Mouse (Mus musculus): ENCODE measurements around the gene Wt1.

Gene Wt1

GRCm38 (mm10) chr2:105126691-105127530 lies 582 bp downstream of the Wt1 start:
- no peak for DNase-seq (ENCODE audit: low spot score)

DNA sequence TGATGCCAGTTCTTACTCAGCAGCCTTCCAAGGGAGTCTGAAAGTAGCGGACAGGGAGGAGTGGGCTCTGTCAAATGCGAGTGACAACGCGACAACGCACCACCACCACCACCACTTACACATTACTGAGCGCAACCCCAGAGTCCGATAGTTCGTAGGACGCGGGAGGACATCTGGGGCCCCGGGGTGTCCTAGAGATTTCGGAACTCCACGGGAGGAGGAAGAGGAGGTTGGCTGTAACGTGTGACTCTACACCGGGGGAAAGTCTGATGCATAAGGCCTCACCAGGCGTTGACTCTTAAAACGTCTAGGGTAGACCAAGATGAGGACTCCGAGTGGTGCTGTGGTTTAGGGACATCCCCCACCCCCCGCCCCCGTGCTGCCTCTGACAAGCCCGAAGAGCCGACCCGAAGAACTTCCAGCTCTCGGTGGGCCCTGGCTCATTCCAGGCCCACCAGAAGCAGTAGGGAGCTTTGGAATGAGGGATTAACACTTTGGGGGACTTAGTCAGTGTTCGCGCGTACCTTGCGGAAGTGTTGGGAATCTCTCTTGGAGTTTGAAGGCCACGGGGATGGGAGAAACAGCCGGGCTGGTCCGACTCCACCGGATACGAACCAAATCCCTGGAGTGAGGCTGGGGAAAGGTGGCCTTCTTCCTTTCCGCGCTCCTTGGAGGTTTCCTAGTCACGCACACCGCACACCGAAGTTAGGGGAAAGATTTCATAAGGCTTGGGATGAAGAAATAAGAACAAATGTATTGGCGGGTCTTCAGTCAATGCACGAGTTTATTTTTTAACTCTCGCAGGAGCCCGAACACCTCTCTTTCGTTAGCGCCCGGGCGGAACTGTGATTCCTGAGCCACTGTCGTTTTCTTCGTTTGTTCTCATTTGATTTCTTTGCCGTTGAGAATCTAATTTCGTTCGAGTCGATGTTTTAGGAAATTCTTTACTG lies 1.5 kb downstream of the Wt1 start:
- no peak for DNase-seq (ENCODE audit: low spot score)

- no peak for DNase-seq (ENCODE audit: low spot score)
Measured at GRCm38 (mm10) chr2:105128564-105128963, 2.2 kb downstream of the Wt1 start.

DNA sequence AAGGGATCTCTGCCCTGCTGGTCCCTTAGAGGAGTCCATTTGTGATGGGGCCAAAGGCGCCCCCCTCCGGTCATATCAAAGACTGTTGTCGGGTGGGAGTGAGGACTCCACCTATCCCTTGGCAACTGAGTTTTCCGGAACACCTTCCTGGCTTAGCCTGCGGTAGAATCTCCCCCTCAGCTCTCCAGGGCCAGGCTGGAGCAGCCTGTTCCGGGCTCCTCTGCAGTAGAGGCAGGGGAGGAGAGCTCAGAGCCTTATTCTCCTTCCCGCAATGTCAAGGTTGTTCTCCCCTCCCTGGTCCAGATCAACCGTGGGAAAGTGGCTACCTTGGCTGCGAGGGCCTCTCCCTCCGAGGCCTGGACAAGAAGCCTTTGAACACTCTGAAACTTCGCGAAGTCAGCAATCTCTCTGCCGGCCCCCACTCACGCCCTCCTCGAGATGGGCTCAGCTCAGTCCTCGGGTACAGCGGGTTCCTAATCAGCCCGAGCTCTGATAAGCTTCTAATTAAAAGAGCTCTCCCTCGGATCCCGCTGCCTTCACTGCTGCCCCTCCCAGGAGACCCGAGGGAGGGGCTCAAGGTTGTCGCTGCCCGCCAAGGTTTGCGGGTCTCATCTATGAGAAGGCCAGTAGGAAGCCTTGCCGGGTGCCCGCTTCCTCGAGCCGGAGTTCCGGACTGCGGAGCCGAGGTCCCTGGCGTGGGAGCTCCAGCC lies 4.2 kb downstream of the Wt1 start:
- no peak for DNase-seq (ENCODE audit: low spot score)

GRCm38 (mm10) chr2:105131061-105131810 lies 4.9 kb downstream of the Wt1 start:
- no peak for DNase-seq (ENCODE audit: low spot score)

GRCm38 (mm10) chr2:105131811-105132100 lies 5.4 kb downstream of the Wt1 start:
- no peak for DNase-seq (ENCODE audit: low spot score)

DNA sequence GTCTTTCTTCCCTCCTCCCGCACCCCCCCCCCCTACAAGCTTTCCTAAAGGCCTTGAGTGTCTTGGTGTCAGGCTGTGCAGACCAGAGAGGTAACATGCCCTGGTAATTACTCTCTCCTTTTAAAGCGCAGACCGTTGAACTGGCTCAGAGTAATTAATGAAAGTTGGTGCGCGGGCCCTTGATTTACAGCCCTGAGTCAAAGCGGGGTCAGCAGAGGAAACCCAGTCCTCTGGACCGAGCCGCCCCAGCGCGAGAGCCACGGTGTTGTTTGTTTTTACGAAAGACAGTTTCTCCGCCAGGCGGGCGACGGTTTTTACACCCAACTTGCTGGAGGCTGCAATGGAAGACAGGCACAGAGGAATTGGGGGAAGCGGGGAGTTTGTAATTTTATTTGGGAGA lies 6.0 kb downstream of the Wt1 start:
- DNase-seq (ENCODE audit: low spot score), result no peak

DNA sequence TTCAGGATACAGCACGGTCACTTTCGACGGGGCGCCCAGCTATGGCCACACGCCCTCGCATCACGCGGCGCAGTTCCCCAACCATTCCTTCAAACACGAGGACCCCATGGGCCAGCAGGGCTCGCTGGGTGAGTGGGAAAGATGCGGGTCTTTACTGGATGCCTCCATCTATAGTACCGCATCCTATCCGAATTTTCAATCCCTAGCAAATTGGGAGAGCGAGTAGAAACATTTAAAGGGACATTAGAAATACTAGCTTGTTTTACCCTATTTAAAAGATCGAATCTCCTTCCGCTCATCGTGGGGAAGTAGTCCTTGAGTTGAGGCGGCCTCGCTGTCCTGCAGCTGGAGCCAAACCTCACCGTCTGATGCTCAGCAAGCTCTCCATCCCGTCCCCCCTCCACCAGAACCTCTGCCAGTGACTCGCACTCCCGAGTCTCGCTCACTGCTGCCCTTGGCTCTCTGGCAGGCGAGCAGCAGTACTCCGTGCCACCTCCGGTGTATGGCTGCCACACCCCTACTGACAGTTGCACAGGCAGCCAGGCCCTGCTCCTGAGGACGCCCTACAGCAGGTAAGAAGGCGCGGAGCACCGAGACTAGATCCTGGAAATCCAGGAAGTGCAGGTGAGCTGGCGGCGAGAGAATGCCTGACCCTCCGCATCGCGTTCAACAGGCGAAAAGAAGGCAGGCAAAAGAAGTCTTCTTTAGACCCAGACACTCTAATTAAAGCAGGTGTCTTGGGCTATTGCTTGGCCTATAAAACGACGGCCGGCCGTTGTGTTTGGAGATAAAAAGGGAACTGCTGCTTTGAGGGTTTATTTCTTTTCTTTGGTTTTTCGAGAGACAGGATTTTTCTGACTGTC lies 6.8 kb downstream of the Wt1 start:
- DNase-seq (ENCODE audit: low spot score), result no peak

GRCm38 (mm10) chr2:105134296-105134695 lies 8.0 kb downstream of the Wt1 start:
- DNase-seq (ENCODE audit: low spot score), result no peak

DNA sequence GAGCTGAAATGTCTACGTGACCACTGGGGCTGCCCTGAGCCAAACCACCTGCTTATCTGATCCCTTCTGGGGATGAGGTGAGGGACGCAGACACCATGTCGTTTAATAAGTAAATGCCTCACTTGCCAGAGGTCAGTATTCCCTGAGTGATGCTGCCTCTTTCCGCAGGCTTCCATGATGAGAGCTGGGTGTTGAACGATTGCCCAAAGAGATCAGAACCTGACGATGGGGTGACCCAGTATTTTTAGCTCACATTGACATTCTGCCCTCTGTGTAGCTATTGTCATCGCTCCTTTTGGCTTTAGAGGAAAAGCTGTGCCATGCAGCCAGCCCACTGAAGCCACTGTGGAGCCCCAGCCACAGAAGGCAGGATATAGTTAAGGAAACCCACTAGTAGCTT lies 13.1 kb downstream of the Wt1 start:
- DNase-seq (ENCODE audit: low spot score), result no peak

DNA sequence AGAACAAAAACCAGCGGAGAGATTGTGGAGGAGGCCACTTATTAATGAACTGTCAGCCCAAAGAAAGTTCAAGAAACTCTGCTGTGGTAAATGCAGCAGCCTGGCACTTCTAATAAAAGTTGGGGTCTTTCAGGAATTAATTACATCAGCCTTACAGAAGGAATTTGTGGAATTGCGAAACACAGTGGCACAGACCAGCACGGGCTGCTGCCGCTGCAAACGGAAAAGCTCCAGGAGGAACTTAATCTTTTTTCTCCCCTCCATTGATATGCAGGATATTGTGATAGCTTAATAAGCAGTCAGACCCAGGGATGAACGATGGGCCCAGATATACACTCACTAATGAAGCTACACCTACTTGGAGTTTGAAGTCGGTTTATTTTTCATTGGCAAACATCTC lies 15.0 kb downstream of the Wt1 start:
- DNase-seq (ENCODE audit: low spot score), result no peak

DNA sequence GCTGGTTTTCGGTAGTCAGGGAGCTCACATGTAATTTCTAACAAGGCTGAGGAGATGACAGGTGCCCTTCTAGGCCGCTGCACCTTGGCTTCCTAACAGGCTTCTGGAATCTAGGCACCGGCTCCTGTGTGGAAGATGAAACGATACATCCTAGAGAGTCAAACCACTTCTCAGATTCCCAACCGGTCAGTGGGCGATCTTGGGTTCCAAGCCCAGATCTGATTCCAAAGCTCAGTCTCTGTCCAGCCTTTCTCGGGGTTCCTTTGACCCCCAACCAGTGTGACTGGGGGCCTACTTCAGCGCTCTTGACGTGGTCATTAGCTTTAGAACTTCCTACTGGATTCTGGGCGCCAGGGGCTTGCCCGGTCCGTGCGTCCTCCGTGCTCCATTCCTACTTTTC lies 17.4 kb downstream of the Wt1 start:
- no peak for DNase-seq (ENCODE audit: low spot score)

DNA sequence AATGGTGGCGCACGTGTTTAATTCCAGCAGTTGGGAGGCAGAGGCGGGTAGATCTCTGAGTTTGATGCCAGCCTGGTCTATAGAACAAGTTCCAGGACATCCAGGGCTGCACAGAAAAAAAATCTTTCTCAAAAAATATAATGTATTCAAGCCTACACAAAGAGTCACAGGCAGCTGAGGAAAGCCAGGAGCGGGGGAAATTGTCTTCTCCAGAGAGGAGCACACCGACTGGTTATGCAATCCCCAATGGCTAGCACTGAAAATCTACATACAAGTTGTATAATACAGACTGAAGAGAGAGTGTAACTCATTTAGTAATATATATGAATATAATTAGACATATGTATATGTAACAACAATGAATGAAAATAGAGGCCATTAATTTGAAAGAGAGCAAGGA lies 25.2 kb downstream of the Wt1 start:
- DNase-seq (ENCODE audit: low spot score), result no peak

DNA sequence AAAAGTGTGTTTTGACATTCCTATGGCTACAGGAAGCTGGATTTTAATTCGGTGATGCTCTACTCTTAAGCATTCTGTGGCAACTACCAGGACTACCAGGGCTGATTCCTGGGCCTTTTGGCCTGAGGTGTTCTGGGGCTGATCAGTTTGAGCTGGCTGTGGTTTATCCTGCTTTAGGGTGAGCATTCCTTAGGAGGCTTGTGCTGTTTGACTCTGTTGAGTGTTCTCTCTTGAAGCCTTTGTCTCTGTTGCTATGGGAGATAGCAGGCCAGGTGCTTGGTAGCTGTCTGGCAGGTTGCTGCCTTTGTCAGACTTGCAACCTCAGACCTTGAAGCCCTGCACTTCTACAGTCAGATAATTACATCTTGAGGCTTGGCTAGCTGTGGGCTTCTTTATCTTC lies 26.7 kb downstream of the Wt1 start:
- no peak for DNase-seq (ENCODE audit: low spot score)

- no peak for DNase-seq (ENCODE audit: low spot score)
Measured at GRCm38 (mm10) chr2:105160949-105161348, 34.6 kb downstream of the Wt1 start.

- DNase-seq (ENCODE audit: low spot score), result no peak
Measured at GRCm38 (mm10) chr2:105162763-105163162, 36.4 kb downstream of the Wt1 start.

- no peak for DNase-seq (ENCODE audit: low spot score)
Measured at GRCm38 (mm10) chr2:105168137-105168536, 41.8 kb downstream of the Wt1 start.

DNA sequence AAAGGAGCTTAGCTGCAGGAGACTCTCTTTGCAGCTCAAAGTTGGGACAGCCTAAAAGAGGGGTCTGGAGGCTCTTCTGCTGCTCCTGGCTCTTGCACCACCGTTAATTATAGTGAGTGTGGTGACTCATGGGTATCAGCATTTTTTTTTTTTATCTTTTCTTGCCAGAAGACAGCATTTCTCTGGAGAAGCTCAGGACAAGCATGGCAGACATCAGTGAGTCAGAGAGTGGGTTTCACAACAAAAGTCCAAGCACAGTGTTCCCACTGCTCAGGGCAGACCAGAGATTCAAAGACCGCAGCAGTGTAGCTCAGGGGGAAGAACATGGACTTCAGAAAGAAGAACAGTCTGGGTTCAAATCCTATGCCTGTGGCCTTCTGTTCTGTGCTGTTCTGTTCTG lies 47.9 kb downstream of the Wt1 start:
- DNase-seq (ENCODE audit: low spot score), result no peak

DNA sequence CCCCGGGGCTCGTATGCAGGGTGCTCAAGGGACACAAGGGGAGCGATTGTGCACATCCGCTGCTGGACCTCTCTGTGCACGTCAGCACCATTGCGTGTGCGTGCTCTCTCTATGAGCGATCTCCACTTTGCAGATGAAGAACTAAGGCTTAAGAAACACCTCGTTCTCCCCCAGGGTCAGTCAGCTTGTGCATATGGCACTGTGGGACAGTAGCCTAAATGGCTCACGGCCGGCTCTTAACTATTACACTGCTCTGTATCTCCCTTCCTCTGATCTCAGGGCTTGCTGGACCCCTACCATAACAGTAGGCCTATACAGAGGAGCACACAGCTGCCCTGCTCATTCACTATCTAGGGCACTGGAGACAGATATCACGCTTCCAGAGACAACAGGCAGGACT lies 52.5 kb downstream of the Wt1 start:
- no peak for DNase-seq (ENCODE audit: low spot score)

DNA sequence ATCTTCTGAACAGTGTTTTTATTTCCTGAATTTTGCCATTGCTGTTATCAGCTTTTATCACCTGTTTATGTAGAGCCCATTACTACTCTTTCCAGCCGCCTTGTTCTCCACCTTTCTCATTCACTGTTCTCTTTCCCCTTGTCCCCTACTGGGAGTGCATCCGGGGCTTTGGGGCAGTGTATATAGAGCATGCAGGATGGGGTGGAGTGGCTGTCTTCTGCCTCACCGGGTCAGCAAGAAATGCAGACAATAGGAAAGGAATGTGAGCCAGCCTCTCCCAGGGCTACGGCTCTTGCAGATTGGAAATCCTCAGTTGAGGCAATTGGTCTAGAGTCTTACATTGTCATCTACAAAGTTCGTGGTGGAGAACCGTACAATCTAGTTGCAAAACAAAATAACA lies 56.2 kb downstream of the Wt1 start:
- DNase-seq (ENCODE audit: low spot score), result no peak

DNA sequence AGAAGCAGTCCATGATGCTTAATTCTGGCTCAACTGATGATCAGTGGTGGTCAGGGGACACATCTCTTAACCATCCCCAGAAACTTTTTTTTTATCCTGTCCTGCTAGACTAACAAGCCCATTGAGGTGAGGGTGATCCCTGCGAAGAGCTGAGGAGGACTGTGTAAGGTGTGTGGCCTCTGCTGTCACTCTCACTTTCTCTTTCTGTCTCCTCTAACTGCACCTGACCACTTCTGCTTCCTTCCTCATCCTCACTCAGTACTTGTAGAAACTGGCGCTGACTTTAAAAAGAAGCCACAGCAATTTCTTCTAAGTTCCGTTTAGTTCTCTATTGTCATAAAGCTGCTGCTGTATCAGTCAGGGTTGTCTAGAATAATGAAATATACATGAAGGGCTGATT lies 58.8 kb downstream of the Wt1 start:
- no peak for DNase-seq (ENCODE audit: low spot score)
